Mouse (Mus musculus) heart, postnatal 0 days (tissue): ENCODE data around the gene Morn3. TPM values are rescaled to one million over a fixed set of nuclear protein-coding genes. Genes with fewer than 3 reads are reported as not detected.
A peak's percentile ranks its signal among the peaks of the same experiment; 100 is the strongest.

Experiments used
- ATAC-seq: fragments of 200-750 bp; cut with Nextera tagmentation; 2 replicates; pipeline ENCODE4 v1.8.0; 2017; ENCODE audit warnings: low read depth, moderate number of reproducible peaks, moderate library complexity; ENCODE audit not compliant: insufficient read depth
- DNase-seq: peaks from one replicate; pipeline ENCODE4 v3.0.0-alpha.2; 2016; ENCODE audit warnings: low spot score
- H3K27ac ChIP-seq: fragments of 300-500 bp; sonication (generic); 2 replicates; pipeline ENCODE4 v1.5.1; 2014; ENCODE audit warnings: low read depth, mild to moderate bottlenecking
- H3K27me3 ChIP-seq: fragments of 300-500 bp; sonication (generic); 2 replicates; pipeline ENCODE4 v1.6.1; 2014; ENCODE audit warnings: low read length, mixed read lengths; ENCODE audit not compliant: control insufficient read depth, insufficient read depth
- H3K36me3 ChIP-seq: fragments of 300-500 bp; sonication (generic); replicated peaks from 2 replicates; pipeline ENCODE4 v1.6.1; 2014; ENCODE audit warnings: low read length, mixed read lengths; ENCODE audit not compliant: control insufficient read depth, insufficient read depth
- H3K4me1 ChIP-seq: fragments of 300-500 bp; sonication (generic); 2 replicates; pipeline ENCODE4 v1.6.1; 2014; ENCODE audit warnings: antibody characterized with exemption; ENCODE audit not compliant: control insufficient read depth, insufficient read depth
- H3K4me2 ChIP-seq: fragments of 300-500 bp; sonication (generic); 2 replicates; pipeline ENCODE4 v1.6.1; 2014; ENCODE audit warnings: low read depth, mild to moderate bottlenecking, low read length, moderate library complexity
- H3K4me3 ChIP-seq: fragments of 300-500 bp; sonication (generic); 2 replicates; pipeline ENCODE4 v1.5.1; 2014; ENCODE audit warnings: low read depth, low read length
- H3K9ac ChIP-seq: fragments of 300-500 bp; sonication (generic); replicated peaks from 2 replicates; pipeline ENCODE4 v1.6.1; 2014; ENCODE audit warnings: low read depth, low read length, mixed read lengths
- H3K9me3 ChIP-seq: fragments of 300-500 bp; sonication (generic); replicated peaks from 2 replicates; pipeline ENCODE4 v1.6.1; 2016; ENCODE audit warnings: low read length; ENCODE audit not compliant: control insufficient read depth
- CTCF ChIP-seq: IDR thresholded peaks from 2 replicates; pipeline ENCODE4 v1.5.1; 2016; ENCODE audit warnings: antibody characterized with exemption, control low read depth, low read depth
- EP300 ChIP-seq: IDR thresholded peaks from 2 replicates; pipeline ENCODE4 v1.6.1; 2016; ENCODE audit warnings: antibody characterized with exemption, low read depth
- WGBS: fragments of 180-500 bp; shearing (Covaris S2); extraction: QIAGEN DNeasy Blood & Tissue Kit; methylation state at CpG from one replicate; pipeline ENCODE4 v1.1.7; 2014; 5-methylcytosine and 5-hydroxymethylcytosine counted together
- polyA plus RNA-seq: library from polyadenylated mRNA; unstranded; fragments of >200 nt; fragmentation: Nextera tagmentation; extraction: Ambion mirVana; gene quantifications from 2 replicates; pipeline ENCODE4 v1.2.1, GENCODE M21; 2015
- total RNA-seq: library from RNA; depleted of rRNA; stranded (reverse); fragments of >200 nt; gene quantifications from 2 replicates; pipeline ENCODE4 v1.2.3, GENCODE M21; 2014; ENCODE audit warnings: low replicate concordance

Morn3 gene
- total and polyA plus RNA-seq, 2 experiments from 2014 or later: not detected

DNA sequence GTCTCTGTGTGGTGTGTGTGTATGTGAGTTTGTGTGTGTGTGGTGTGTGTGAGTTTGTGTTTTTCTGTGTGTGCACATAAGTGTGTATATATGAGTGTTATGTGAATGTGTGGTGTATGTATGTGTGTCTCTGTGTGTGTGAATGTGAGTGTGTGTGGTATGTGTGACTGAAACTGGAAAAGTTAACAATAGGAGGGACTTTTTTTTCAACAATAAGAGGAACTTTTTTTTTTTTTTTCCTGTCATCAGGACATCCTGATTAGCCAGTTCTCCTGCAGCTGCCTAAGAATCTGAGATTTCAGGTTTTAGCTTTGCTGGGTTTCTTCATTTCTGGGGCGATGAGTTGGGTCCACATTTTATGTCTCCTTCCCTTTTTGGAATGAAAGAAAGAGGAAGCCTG lies 32.8 kb upstream of the Morn3 start:
- Histone ChIP-seq H3K9ac (no peak overlapping the region), H3K4me3 (no peak overlapping the region), H3K9me3 (peaks cover 5% of the 10 kb centered on the region; the same call in 1 of the 2 replicates), H3K36me3 (no peaks in the 10 kb centered on the region), H3K4me1 (peaks cover 13% of the 10 kb centered on the region; the same call in 1 of the 2 replicates), H3K27me3 (no peaks in the 10 kb centered on the region), H3K4me2 (no peak overlapping the region), H3K27ac (peak overlapping the region; percentile 73)
- TF ChIP-seq CTCF (no peak), EP300 (no peak)
- 78% methylated on average over 1 of the region's 1 CpGs for WGBS
- no peak for DNase-seq
- no peak for ATAC-seq

DNA sequence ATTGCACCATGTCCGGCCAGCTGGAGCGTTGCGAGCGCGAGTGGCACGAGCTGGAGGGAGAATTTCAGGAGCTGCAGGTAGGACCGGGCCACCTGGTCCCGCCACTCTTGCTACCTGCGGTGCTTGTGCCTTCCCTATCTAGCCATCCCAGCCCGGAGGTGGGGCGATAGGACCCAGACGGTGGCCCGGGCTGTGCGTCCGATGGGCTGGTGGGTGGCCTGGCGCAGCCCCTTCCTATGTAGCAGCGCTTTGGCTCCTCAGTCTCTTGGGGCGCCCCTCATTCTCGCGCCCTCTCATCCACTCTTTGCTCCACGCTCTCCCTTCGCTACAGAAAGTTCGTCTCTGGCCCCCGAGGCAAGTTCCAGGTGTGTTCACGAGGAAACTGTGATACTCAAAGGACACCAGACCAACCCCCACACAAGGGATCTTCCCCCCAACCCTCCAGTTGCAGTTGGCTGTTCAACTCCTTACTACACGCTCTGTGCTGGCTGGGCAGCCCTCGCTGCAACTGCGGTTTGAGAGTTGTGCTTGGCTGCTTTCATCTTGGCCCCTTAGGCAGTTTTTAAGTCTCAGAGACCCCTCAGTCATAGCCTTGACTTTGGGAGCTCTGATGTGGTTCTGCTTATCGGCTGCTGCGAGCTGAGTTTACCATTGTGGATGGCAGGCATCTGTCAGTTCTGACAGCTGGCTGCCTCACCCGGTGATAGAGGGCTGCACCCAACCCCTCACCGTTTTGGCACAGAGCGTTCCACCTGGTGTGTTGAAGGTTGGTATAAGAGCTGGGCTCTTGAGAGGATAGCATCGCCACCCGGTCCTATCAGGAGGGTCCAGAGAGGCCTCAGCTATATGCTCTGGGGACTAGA lies 29.8 kb upstream of the Morn3 start:
- DNase-seq: peak; percentile 32
- 1% methylated on average over 31 of the region's 35 CpGs for whole genome bisulfite sequencing
- Histone ChIP-seq H3K9me3 (peaks cover 5% of the 10 kb centered on the region; the same call in 1 of the 2 replicates), H3K27ac (peak overlapping the region; percentile 76), H3K36me3 (no peaks in the 10 kb centered on the region), H3K4me1 (peaks cover 13% of the 10 kb centered on the region; the same call in 1 of the 2 replicates), H3K27me3 (no peaks in the 10 kb centered on the region), H3K9ac (peak overlapping the region; percentile 54), H3K4me2 (peak overlapping the region; percentile 82), H3K4me3 (peak overlapping the region; percentile 57)
- peak; percentile 66 for ATAC-seq
- TF ChIP-seq CTCF (no peak), EP300 (no peak)

DNA sequence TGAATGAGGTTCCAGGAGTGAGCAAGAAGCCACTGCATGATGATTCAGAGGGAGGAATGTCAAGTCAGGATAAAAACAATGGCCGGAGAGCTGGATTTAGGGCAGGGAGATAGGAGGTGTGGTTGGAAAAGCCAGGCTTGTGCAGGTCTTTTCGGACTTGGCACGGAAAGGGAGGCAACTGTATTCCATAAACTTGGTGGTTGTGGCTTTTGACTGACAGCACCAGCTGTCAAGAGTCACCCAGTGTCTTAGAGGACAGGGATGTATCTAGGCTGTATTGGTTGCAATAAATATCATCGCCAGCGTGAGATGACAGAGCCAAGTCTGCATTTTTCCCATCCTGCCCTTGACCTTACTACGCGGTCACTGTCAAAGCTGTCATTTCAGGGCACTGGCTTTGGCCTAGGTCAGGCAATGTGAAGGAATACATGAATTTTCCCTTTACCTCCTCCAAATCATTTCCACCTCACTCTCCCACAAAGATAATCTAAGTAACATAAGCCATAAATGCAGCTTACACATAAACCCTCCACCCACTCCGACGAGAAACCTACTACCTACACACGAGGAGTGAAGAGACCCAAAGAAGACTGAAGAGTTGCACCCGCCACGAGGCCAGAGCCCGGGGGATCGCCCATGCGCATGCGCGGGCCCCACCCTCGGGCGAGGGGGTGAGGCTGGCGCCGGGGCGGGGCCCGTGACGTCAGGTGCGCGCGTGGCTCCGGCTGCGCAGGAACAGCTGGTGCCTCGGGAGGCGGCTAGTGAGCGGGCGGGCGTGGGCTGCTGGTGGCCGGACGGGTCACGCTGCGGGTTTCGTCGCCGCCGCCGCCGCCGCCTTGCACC lies 29.0 kb upstream of the Morn3 start:
- TF ChIP-seq CTCF (no peak), EP300 (no peak)
- H3K9me3 ChIP-seq: peaks cover 5% of the 10 kb centered on the region; the same call in 1 of the 2 replicates
- H3K4me3 ChIP-seq: peak overlapping the region; percentile 57
- WGBS: 5% methylated on average over 44 of the region's 45 CpGs
- ATAC-seq: peak; percentile 96
- peak overlapping the region; percentile 76 for H3K27ac ChIP-seq
- peaks cover 13% of the 10 kb centered on the region; the same call in 1 of the 2 replicates for H3K4me1 ChIP-seq
- H3K27me3 ChIP-seq: no peaks in the 10 kb centered on the region
- DNase-seq: peak; percentile 82
- H3K4me2 ChIP-seq: peak overlapping the region; percentile 82
- peak overlapping the region; percentile 54 for H3K9ac ChIP-seq
- no peaks in the 10 kb centered on the region for H3K36me3 ChIP-seq

DNA sequence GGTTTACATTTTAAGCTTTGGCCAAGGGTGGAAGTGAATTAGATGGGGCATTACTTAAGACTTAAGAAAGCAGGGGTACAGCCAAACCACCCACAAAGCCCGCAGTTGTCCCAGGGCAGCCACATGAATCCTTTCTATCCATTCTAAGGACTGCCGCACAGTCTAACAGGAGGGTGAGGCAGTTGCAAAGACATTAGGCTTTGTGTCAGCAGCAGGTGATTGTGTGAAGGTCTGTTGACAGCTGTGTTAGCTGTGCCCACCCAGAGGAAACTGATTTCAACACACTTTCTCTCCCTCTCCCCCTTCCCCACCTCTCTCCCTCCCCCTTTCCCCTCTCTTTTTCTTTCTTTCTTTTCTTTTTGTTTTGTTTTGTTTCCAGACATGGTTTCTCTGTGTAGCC lies 21.9 kb upstream of the Morn3 start:
- no peak overlapping the region; the same call in 1 of the 2 replicates for H3K27ac ChIP-seq
- TF ChIP-seq CTCF (no peak), EP300 (no peak)
- H3K4me1 ChIP-seq: 0 out of 2 replicates have a peak, but pooled peaks cover 6% of the 10 kb centered on the region
- no peaks in the 10 kb centered on the region for H3K9me3 ChIP-seq
- no peak overlapping the region for H3K4me2 ChIP-seq
- no peaks in the 10 kb centered on the region for H3K27me3 ChIP-seq
- H3K9ac ChIP-seq: no peak overlapping the region; the same call in 1 of the 2 replicates
- DNase-seq (no peak), ATAC-seq (no peak)
- no peak overlapping the region for H3K4me3 ChIP-seq
- 80% methylated on average over 2 of the region's 2 CpGs for WGBS
- H3K36me3 ChIP-seq: no peaks in the 10 kb centered on the region

DNA sequence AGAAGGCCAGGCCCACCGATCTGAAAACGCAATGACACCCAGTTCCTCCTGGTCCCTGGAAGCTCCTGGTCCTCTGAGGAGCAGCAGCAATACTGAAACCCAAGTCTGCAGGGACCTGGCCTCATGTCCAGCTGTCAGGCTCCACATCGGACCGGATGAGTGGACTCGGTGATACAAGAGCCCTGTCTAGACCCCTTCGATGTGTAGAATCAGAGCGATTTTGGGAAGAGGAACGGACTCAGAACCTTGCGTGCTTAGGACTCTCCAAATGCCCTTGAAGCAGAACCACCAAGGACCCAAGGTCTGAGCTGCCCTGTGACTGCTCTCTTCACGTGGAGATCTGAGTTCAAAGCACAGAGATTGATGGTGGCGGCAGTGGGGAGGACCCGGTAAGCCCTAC lies 21.3 kb upstream of the Morn3 start, which contains the start of gene Tmem120b:
TSS of gene Tmem120b (plus strand) at position 301 of the 400 bp plus-strand sequence.
- no peak within 1 kb of the TSS for H3K4me3 ChIP-seq
- ATAC-seq: no peak
- H3K27ac ChIP-seq: peak within 1 kb of the TSS; percentile 85
- no peaks in the 10 kb centered on the region for H3K27me3 ChIP-seq
- WGBS: 84% methylated on average over 12 of the region's 12 CpGs
- no peaks in the 10 kb centered on the region for H3K36me3 ChIP-seq
- no peak within 1 kb of the TSS; the same call in 1 of the 2 replicates for H3K9ac ChIP-seq
- no peak within 1 kb of the TSS for H3K4me2 ChIP-seq
- no peak for DNase-seq
- H3K4me1 ChIP-seq: 0 out of 2 replicates have a peak, but pooled peaks cover 6% of the 10 kb centered on the region
- TF ChIP-seq CTCF: no peak
- no peak for TF ChIP-seq EP300
- H3K9me3 ChIP-seq: no peaks in the 10 kb centered on the region
